Mouse (Mus musculus) kidney, adult 8-10 months (tissue): ENCODE measurements around the gene Tlcd1.

Source experiments
- DNase-seq, 2 experiments: peaks; one replicate each; pipeline ENCODE4 v3.0.0; 2022

Gene Tlcd1

GRCm38 (mm10) chr11:78205361-78206206 is 29.1 kb downstream of the Tlcd1 start:
- DNase-seq = no peak

DNA sequence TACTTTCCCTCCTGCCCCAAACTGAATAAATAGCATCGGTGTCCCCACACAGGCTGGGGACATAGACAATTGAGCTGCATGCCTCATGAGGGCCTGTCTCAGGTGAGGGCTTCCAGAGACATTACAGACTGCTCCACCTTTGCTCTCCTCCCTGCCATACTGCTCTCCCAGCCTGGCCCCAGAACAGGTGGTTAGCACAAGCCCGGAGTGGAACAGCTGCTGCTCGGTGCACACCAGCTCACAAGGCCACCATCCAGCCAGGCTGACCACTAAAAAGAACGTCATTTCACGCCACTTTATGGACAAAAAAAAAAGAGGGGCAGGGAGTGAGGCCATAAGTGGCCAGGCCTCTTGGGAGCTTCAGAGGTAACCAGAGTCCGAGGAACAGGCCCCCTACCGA is 30.7 kb downstream of the Tlcd1 start:
- DNase-seq = no peak

GRCm38 (mm10) chr11:78209886-78210285 is 33.4 kb downstream of the Tlcd1 start:
- DNase-seq = no peak

DNA sequence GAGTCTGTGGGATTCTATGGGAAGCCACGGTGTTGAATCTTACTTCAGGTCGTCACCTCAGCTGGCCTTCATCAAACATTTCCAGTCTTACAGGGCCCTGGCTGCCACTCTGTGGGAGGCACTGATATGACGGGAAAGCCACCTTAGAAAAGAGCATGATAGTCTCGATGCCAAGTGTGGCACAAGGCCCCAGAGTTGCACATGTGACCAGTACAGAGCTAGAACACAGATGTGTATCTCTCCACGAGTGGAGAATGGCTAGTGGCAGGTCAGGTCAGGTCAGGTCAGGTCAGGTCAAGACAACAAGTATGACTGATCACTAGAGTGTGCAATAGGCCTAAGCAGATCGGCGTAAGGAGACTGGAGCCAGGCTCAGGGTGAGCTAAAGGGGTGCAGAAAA is 34.1 kb downstream of the Tlcd1 start:
- DNase-seq = no peak

GRCm38 (mm10) chr11:78211513-78211912 is 35.0 kb downstream of the Tlcd1 start:
- DNase-seq = no peak

GRCm38 (mm10) chr11:78213086-78213817 is 36.7 kb downstream of the Tlcd1 start:
- DNase-seq = no peak

GRCm38 (mm10) chr11:78215709-78216317 is 39.3 kb downstream of the Tlcd1 start:
- no peak for DNase-seq

DNA sequence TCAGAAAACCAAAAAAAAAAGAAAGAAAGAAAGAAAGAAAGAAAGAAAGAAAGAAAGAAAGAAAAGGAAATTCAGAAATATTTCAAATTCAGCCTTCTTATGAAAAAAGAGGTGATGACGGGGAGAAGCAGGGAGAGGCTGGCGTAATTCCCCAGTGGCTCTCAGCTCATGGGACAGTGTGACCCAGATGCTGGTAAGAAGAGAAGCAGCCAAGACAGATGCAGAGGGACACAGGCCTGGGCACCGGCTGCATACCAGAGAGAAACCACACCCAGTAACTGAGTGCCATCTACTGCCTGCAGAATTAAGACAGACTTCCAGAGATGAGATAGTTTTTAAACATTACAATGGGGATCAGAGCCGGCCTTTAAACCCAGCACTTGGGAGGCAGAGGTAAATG is 47.1 kb downstream of the Tlcd1 start:
- no peak for DNase-seq
